Mouse (Mus musculus) hindbrain, embryonic 16.5 days (tissue): ENCODE data around the gene Map2k5. TPM values are rescaled to one million over a fixed set of nuclear protein-coding genes. Genes with fewer than 3 reads are reported as not detected.
A peak's percentile ranks its signal among the peaks of the same experiment; 100 is the strongest.

Source experiments
- ATAC-seq: fragments of 200-750 bp; cut with Nextera tagmentation; 2 replicates; pipeline ENCODE4 v1.8.0; 2017; ENCODE audit warnings: moderate TSS enrichment, moderate library complexity
- H3K27ac ChIP-seq: fragments of 300-500 bp; sonication (generic); 2 replicates; pipeline ENCODE4 v1.5.1; 2014; ENCODE audit warnings: low read depth, mild to moderate bottlenecking, control low read depth, low read length, moderate library complexity
- H3K27me3 ChIP-seq: fragments of 300-500 bp; sonication (generic); replicated peaks from 2 replicates; pipeline ENCODE4 v1.6.1; 2014; ENCODE audit warnings: low read length; ENCODE audit not compliant: control insufficient read depth, insufficient read depth
- H3K36me3 ChIP-seq: fragments of 300-500 bp; sonication (generic); 2 replicates; pipeline ENCODE4 v1.6.1; 2014; ENCODE audit warnings: mild to moderate bottlenecking, low read length, moderate library complexity, mixed read lengths; ENCODE audit not compliant: control insufficient read depth, insufficient read depth
- H3K4me1 ChIP-seq: fragments of 300-500 bp; sonication (generic); 2 replicates; pipeline ENCODE4 v1.6.1; 2014; ENCODE audit warnings: low read depth, low read length; ENCODE audit not compliant: control insufficient read depth, insufficient read depth
- H3K4me2 ChIP-seq: fragments of 300-500 bp; sonication (generic); 2 replicates; pipeline ENCODE4 v1.6.1; 2014; ENCODE audit warnings: mild to moderate bottlenecking, low read length, control low read depth, moderate library complexity
- H3K4me3 ChIP-seq: fragments of 300-500 bp; sonication (generic); 2 replicates; pipeline ENCODE4 v1.5.1; 2014; ENCODE audit warnings: mild to moderate bottlenecking, low read length, control low read depth, moderate library complexity
- H3K9ac ChIP-seq: fragments of 300-500 bp; sonication (generic); 2 replicates; pipeline ENCODE4 v1.6.1; 2014; ENCODE audit warnings: low read depth, mild to moderate bottlenecking, control low read depth, low read length, moderate library complexity
- H3K9me3 ChIP-seq: fragments of 300-500 bp; sonication (generic); 2 replicates; pipeline ENCODE4 v1.6.1; 2014; ENCODE audit warnings: mild to moderate bottlenecking, low read length, moderate library complexity; ENCODE audit not compliant: control insufficient read depth
- WGBS: fragments of 180-500 bp; shearing (Covaris S2); extraction: QIAGEN DNeasy Blood & Tissue Kit; methylation state at CpG from one replicate; pipeline ENCODE4 v1.1.7; 2014; 5-methylcytosine and 5-hydroxymethylcytosine counted together
- polyA plus RNA-seq: library from polyadenylated mRNA; unstranded; fragments of >200 nt; fragmentation: Nextera tagmentation; extraction: Ambion mirVana; gene quantifications from 2 replicates; pipeline ENCODE4 v1.2.1, GENCODE M21; 2015

The Map2k5 gene
- polyA plus RNA-seq, 1 experiment from 2014 or later, result 31.2 TPM

DNA sequence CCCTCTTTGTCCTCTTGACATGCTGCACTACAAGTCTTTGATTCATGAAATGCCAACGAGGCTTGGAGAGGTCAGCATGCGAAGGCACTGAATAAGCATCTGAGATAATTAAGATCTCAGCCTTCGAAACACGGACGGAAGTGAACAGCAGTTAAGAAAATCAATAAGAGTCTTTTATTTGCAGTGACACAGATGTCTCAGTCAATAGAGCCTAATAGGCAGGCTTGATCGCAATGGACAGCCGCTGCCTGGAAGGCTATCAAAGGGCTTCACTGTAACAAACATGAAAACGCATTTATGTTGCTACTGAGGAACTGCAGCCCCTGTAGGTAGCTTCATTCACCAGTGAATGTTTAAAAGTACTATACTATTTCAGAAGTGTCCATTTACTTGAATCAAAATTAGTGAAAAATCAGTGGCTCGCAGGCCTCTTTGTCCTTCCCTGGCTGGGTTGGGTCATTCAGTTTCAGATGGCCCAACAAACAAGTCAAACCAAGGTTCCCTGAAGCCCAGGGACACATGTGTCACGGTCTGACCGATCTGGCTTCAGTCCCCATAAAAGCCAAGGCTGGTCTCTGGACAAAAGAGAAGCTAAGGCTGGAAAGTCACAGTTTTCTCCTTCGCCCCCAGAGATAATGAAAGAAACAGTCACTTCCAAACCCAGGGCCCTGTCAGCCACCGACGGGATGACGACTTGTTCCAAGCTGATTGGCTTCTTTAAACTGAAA lies 48.6 kb downstream of the Map2k5 start:
- Histone ChIP-seq H3K4me3 (no peak overlapping the region), H3K4me1 (no peaks in the 10 kb centered on the region), H3K27me3 (no peaks in the 10 kb centered on the region), H3K36me3 (peaks cover 8% of the 10 kb centered on the region; the same call in 1 of the 2 replicates), H3K4me2 (no peak overlapping the region), H3K9ac (no peak overlapping the region), H3K27ac (no peak overlapping the region), H3K9me3 (no peaks in the 10 kb centered on the region)
- ATAC-seq, result no peak
- WGBS, result 46% methylated on average over 15 of the region's 15 CpGs

- ATAC-seq, result no peak
- Histone ChIP-seq H3K9ac (no peak overlapping the region), H3K4me1 (no peaks in the 10 kb centered on the region), H3K27ac (no peak overlapping the region), H3K27me3 (no peaks in the 10 kb centered on the region), H3K9me3 (no peaks in the 10 kb centered on the region), H3K4me3 (no peak overlapping the region), H3K4me2 (no peak overlapping the region), H3K36me3 (no peaks in the 10 kb centered on the region)
Measured at GRCm38 (mm10) chr9:63315231-63315630, 62.5 kb downstream of the Map2k5 start.

- H3K36me3 ChIP-seq, result no peaks in the 10 kb centered on the region
Measured at GRCm38 (mm10) chr9:63314126-63314525, 63.6 kb downstream of the Map2k5 start.

GRCm38 (mm10) chr9:63309956-63310355 lies 67.7 kb downstream of the Map2k5 start:
- H3K9me3 ChIP-seq, result no peaks in the 10 kb centered on the region
- H3K9ac ChIP-seq, result no peak overlapping the region
- H3K27ac ChIP-seq, result no peak overlapping the region
- H3K36me3 ChIP-seq, result no peaks in the 10 kb centered on the region
- WGBS, result 93% methylated on average over 6 of the region's 6 CpGs
- no peak for ATAC-seq
- H3K27me3 ChIP-seq, result no peaks in the 10 kb centered on the region
- no peak overlapping the region for H3K4me2 ChIP-seq
- H3K4me1 ChIP-seq, result peaks cover 8% of the 10 kb centered on the region
- no peak overlapping the region for H3K4me3 ChIP-seq

More at GRCm38 (mm10) chr9:63314126-63314525, 63.6 kb downstream of the Map2k5 start:
- Histone ChIP-seq H3K4me1 (no peaks in the 10 kb centered on the region), H3K9me3 (no peaks in the 10 kb centered on the region), H3K4me3 (no peak overlapping the region), H3K27ac (no peak overlapping the region), H3K27me3 (no peaks in the 10 kb centered on the region), H3K9ac (no peak overlapping the region), H3K4me2 (no peak overlapping the region)
- 76% methylated on average over 4 of the region's 4 CpGs for WGBS
- ATAC-seq, result no peak

DNA sequence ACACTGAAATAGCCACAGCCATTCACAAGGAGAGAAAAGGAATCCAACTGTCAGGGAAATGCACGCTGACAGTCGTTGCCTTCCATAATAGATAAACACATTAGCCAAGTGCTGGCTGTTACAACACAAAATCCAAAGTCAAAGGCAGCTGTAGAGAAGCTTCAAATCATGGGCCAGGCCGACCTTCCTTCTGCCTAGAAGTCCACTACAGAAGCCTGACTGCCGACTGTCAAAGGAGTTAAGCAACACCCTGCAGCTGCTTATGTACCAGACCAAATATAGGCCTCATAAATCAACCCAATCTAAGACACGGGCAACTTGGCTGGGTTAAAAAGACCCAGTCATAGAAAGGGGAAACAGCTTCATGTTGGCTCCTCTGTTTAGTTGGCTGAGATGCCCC lies 68.7 kb downstream of the Map2k5 start:
- WGBS, result 37% methylated on average over 5 of the region's 5 CpGs
- Histone ChIP-seq H3K4me2 (no peak overlapping the region), H3K9me3 (no peaks in the 10 kb centered on the region), H3K4me1 (peaks cover 8% of the 10 kb centered on the region), H3K4me3 (no peak overlapping the region), H3K9ac (no peak overlapping the region), H3K27ac (no peak overlapping the region), H3K27me3 (no peaks in the 10 kb centered on the region), H3K36me3 (no peaks in the 10 kb centered on the region)
- ATAC-seq, result no peak

GRCm38 (mm10) chr9:63308441-63308840 lies 69.3 kb downstream of the Map2k5 start:
- 26% methylated on average over 4 of the region's 4 CpGs for WGBS
- no peak overlapping the region for H3K27ac ChIP-seq
- ATAC-seq, result no peak
- no peaks in the 10 kb centered on the region for H3K36me3 ChIP-seq
- H3K9me3 ChIP-seq, result no peaks in the 10 kb centered on the region
- no peak overlapping the region for H3K9ac ChIP-seq
- no peak overlapping the region for H3K4me3 ChIP-seq
- H3K4me2 ChIP-seq, result no peak overlapping the region
- H3K27me3 ChIP-seq, result no peaks in the 10 kb centered on the region
- H3K4me1 ChIP-seq, result peaks cover 8% of the 10 kb centered on the region

GRCm38 (mm10) chr9:63302511-63302910 lies 75.2 kb downstream of the Map2k5 start:
- H3K27me3 ChIP-seq, result no peaks in the 10 kb centered on the region
- 78% methylated on average over 4 of the region's 4 CpGs for WGBS
- H3K4me2 ChIP-seq, result no peak overlapping the region
- no peak for ATAC-seq
- no peaks in the 10 kb centered on the region for H3K4me1 ChIP-seq
- H3K27ac ChIP-seq, result no peak overlapping the region
- H3K4me3 ChIP-seq, result no peak overlapping the region
- no peaks in the 10 kb centered on the region; the same call in 1 of the 2 replicates for H3K36me3 ChIP-seq
- H3K9ac ChIP-seq, result no peak overlapping the region
- no peaks in the 10 kb centered on the region for H3K9me3 ChIP-seq

- Histone ChIP-seq H3K27me3 (no peaks in the 10 kb centered on the region), H3K9me3 (no peaks in the 10 kb centered on the region), H3K27ac (no peak overlapping the region), H3K36me3 (no peaks in the 10 kb centered on the region; the same call in 1 of the 2 replicates), H3K4me1 (peaks cover 7% of the 10 kb centered on the region), H3K4me2 (no peak overlapping the region), H3K4me3 (no peak overlapping the region), H3K9ac (no peak overlapping the region)
- ATAC-seq, result no peak
- 92% methylated on average over 3 of the region's 3 CpGs for WGBS
Measured at GRCm38 (mm10) chr9:63298656-63299055, 79.0 kb downstream of the Map2k5 start.

DNA sequence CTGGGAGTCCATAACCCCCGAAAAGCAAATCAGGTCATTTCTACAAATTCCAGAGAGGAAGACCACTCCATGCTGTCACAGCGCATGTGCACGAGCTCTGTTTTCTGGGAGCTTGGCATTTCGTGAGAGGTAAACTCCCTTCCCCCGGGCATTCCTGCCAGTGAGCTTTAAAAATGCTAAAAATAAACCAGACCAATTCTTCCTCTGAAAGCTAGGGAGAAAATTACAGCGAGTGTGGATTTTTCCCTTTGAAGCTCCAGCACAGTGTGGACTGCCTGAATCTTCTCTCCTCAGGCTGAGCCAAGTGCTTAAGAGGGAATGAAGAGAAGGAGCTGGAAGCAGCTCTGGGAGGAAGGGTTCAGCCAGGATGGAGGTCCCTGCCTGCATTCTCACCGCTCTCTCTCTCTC lies 82.1 kb downstream of the Map2k5 start:
- Histone ChIP-seq H3K27me3 (no peaks in the 10 kb centered on the region), H3K4me3 (no peak overlapping the region), H3K4me2 (0 out of 2 replicates have a peak overlapping the region, but pooled peaks have one; percentile 18), H3K4me1 (peaks cover 7% of the 10 kb centered on the region), H3K9ac (peak overlapping the region; percentile 43; the same call in 1 of the 2 replicates), H3K27ac (0 out of 2 replicates have a peak overlapping the region, but pooled peaks have one; percentile 23), H3K36me3 (no peaks in the 10 kb centered on the region), H3K9me3 (no peaks in the 10 kb centered on the region)
- WGBS, result 52% methylated on average over 7 of the region's 7 CpGs
- peak; percentile 71; the same call in 1 of the 2 replicates for ATAC-seq
